Mouse (Mus musculus): ENCODE results near the gene Ccr7. TPM values are rescaled to one million over a fixed set of nuclear protein-coding genes. Genes with fewer than 3 reads are reported as not detected.

Gene Ccr7
- total RNA-seq, 4 experiments from 2014 or later = not detected

DNA sequence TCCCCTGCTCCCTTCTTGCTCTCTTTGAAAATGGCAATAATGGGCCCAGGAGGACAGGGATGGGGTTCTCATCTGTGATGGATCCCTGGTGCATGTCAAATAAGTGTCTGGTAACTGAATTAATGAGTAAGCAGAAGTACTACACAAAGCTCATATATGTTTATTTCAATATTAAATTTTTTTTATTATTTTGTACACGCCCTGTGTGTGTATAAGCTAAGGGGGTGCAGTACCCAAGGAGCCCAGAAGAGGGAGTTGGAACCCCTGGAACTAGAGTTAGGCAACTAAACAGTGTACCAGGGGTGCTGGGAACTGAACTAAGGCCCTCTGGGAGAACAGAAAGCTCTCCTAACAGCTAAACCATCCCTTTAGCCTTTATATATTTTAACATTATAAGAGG is 36.5 kb downstream of the Ccr7 start:
- DNase-seq (ENCODE audit: low spot score in 2 of 2) = no peak

DNA sequence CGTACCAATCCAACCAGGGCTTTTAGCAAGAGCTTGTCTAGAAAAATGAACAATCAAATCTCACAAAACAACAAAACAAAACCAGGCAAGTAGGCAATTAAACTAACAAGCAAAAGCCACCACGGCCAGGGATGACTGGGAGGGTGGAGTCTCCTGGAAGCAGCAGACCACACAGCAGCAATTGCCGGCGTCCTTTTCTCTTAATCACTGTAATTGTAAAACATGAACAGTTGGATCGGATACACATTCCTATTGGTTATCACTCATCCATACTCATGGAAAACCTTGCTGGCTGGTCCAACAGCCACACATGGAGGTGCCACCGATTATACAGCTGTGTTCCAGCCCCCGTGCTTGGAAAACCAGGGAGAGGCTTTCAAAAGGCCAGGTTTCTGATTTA is 37.0 kb downstream of the Ccr7 start:
- DNase-seq (ENCODE audit: low spot score in 2 of 2) = no peak

- no peak for DNase-seq (ENCODE audit: low spot score in 2 of 2)
Measured at GRCm38 (mm10) chr11:99115940-99116339, 38.9 kb downstream of the Ccr7 start.

- DNase-seq (ENCODE audit: low spot score in 2 of 2) = no peak
Measured at GRCm38 (mm10) chr11:99113111-99113510, 41.8 kb downstream of the Ccr7 start.

DNA sequence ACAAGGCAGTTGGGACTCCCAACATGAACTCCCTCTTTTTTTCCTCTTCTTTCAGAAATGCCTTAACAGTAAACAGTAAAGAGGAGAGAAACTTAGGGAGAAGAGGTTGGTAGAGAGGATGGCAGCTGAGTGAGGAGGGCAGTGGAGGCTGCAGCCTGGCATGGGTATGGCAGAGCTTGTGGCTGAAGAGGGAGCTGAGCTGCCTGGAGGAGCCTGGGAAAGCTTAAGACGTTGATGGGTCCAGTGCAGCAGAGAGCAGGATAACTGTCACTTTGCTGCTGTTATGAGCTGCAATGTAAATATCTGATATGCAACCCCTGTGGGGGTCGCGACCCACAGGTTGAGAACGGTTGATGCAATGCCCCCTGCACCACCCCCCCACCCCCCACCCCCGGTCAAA is 42.2 kb downstream of the Ccr7 start:
- DNase-seq (ENCODE audit: low spot score in 2 of 2) = no peak

DNA sequence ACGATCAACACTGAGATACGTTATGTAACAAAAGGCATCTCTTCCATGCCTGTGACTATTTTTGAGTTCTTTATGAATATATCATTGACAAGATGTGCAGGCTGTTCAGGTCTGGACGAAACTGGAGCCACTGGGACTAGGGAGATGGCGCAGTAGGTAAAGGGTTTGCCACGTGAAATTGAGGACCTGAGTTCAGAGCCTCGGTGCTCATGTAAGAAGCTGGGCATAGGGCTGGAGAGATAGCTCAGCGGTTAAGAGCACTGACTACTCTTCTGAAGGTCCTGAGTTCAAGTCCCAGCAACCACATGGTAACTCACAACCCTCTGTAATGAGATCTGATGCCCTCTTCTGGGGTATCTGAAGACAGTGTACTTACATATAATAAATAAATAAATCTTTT is 43.2 kb downstream of the Ccr7 start:
- no peak for DNase-seq (ENCODE audit: low spot score in 2 of 2)

DNA sequence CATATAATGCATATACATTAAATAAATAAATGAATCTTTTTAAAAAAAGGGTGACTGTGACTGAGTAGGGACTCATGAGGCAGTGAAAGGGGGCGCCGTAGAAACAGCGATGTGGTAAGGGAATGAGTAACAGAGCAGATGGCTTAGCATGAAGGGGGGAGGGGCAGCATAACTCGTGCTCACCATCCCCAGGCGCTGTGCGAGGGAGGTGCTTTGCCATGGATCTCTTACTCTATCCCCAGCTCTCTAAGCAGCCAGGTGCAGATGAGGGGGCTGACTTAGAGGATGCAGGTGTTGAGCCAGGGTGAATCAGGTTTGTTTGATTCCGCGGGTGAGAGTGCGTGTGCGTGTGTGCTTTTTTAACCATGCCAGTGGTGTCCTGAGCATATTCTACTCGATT is 43.7 kb downstream of the Ccr7 start:
- peak; percentile 70 to 74 for DNase-seq (ENCODE audit: low spot score in 2 of 2)

GRCm38 (mm10) chr11:99110370-99111110 is 44.3 kb downstream of the Ccr7 start:
- no peak for DNase-seq (ENCODE audit: low spot score in 2 of 2)

DNA sequence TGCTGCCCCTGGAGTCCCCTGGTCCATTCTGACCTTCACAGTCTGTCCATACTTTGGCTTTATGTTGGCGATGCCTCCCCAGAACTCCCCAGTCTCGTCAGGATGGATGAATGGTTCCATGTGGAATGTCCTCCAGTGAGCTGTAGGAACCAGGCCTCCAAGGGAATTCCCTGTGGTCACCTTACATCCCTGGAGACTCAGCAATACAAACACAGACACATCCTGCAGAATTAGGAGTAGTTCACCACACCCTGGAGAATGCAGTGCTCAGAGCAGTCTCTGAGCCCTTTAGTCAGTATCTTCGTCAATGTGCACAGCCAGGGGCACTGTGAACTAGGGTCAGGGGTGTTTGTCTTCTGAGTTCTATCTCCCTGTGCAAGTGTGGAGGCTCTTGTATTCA is 46.6 kb downstream of the Ccr7 start:
- no peak for DNase-seq (ENCODE audit: low spot score in 2 of 2)

DNA sequence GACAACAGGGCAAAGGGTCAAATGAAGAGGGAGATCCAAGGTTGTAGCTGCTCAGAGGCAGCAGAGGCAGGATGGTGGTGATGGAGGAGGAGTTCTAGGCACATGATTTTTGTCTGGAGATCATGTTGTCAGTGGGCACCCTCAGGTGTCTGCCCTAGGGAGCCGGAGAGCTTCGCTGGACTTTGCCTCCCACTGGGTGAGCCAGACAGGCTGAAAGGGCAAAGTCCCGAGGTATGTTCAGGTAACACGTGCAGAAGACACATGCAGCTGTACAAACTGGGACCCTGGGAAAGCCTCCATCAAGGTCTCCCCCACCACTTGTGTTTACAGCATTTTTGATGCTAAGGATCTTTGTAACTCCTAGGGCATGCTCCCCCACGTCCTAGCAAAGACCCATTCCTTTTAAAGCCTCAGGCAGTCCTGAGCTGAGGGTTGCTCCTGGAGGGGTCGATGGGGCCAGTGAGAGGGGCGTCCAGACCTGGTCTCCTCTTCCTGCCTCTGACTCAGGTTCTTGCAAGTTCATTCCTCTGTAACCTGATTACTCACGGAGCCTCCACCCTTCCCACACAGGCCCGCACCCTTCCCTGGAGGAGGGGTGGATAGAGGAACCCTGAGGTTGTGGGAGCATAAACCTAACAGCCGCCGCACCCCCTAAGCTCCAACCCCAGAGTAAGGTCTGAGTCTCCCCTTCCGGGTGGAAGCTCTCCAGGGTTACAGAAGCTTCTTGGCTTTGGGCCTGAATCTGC is 48.7 kb downstream of the Ccr7 start:
- no peak for DNase-seq (ENCODE audit: low spot score in 2 of 2)

DNA sequence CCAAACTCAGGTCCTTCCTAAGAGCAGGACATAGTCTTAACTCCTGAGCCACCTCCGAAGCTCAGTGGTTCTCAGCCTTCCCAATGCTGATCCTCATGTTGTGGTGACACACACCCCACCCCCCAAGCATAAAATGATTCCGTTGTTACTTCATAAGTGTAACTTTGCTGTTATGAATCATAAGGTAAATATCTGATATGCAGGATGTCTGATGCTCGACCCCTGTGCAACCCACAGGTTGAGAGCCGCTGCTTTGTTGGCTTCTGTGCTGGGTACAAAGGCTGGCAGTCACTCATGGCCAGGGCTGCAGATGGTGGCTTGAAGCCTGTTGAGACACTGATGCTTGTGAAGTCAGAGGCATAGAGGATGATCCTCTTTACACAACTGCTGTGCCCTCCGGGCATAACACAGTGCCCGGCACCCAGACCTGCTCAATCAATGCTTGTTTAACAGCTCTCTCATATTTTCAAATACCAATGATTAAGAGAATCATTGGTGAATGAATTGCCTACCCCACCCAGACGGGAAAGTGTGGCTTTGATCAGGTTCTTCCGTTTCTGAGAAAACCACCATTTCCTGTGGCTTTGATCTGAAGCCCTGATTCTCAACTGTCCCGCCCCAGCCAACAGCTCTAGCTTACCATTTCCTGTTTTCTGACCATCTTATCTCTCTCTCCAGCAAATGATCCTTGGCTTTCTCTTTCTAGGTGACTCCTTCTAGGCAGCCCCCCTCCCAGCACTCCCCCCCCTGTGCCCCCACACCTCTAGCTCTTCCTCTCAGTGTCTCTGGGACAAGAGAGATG is 50.1 kb downstream of the Ccr7 start:
- no peak for DNase-seq (ENCODE audit: low spot score in 2 of 2)

- DNase-seq (ENCODE audit: low spot score in 2 of 2) = no peak
Measured at GRCm38 (mm10) chr11:99102575-99103270, 52.2 kb downstream of the Ccr7 start.

GRCm38 (mm10) chr11:99101693-99102092 is 53.2 kb downstream of the Ccr7 start:
- DNase-seq (ENCODE audit: low spot score in 2 of 2) = no peak

- DNase-seq (ENCODE audit: low spot score in 2 of 2) = no peak
Measured at GRCm38 (mm10) chr11:99100215-99100614, 54.7 kb downstream of the Ccr7 start.

DNA sequence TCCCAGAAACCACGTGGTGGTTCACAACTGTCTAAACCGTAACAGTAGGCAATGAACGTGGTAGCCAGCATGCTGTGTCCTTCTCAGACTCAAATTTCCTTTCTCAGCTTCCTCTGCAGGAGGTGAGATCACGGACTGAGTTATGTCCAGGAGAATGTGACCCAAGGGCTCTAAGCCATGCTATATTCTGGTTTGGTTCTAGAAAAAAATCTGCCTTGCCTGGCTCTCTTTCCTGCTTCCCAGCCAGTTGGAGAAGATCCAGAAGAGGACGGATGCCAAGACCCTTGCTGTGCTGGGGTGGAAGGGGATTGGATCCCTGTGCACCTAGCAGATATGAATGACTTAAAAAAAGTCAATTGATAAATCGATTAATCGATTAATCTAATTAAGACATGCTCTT is 55.4 kb downstream of the Ccr7 start:
- DNase-seq (ENCODE audit: low spot score in 2 of 2) = no peak

DNA sequence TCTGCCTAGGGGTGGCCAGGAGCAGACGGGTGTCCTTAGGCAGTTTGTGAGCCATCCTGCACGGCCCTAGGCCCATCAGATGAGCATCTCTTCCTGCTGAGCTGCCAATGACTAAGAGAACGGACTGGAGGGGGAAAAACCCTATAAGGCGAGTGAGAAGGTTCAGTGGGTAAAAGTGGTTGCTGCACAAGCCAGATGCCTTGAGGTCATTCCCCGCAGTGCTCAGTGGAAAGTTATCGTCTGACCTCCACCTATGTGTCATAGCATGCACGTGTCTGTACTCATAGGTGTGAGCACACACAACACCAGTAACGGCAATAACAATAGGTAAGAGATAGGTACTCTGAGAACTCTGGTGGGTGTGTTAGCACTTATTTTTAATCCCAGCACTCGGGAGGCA is 56.0 kb downstream of the Ccr7 start:
- no peak for DNase-seq (ENCODE audit: low spot score in 2 of 2)

DNA sequence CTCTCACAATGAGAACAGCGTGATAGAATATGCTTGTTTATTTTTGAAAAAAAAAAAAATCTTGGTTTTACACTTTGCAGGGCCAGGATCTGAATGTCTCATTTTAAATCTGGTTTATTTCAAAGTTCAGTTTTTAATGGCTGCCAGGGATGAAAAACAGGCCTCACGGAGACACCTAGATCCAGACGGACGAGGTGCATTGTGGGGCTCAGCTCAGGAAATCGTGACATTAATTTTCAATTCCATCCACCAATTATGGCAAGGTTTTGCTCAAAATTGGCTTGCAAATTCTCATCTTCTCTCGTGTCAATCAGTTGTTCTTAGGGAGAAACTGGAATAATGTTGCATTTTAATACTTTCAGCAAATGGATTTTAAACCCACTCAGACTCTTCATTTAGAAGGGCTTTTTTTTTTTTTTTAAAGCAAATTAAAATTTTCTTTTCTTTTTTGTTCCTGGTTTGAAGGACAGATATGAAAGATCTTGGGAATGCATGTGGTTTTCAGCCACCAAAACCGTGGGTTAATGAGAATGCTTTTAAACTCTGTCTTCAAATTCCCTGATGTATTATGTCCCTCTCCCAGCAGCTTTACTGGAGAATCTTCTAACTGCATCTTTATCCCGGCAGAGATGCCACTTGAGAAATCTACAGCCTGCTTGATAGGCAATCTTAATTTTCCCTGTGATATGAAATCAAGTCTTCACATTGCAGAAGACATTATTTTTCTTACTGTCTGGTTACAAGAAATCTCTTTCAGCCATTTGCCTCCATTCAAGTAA is 57.7 kb downstream of the Ccr7 start:
- DNase-seq (ENCODE audit: low spot score in 2 of 2) = peak in 1 of 2 experiments; percentile 19

- DNase-seq (ENCODE audit: low spot score in 2 of 2) = no peak
Measured at GRCm38 (mm10) chr11:99096417-99096816, 58.5 kb downstream of the Ccr7 start.

- no peak for DNase-seq (ENCODE audit: low spot score in 2 of 2)
Measured at GRCm38 (mm10) chr11:99095759-99096158, 59.1 kb downstream of the Ccr7 start.

DNA sequence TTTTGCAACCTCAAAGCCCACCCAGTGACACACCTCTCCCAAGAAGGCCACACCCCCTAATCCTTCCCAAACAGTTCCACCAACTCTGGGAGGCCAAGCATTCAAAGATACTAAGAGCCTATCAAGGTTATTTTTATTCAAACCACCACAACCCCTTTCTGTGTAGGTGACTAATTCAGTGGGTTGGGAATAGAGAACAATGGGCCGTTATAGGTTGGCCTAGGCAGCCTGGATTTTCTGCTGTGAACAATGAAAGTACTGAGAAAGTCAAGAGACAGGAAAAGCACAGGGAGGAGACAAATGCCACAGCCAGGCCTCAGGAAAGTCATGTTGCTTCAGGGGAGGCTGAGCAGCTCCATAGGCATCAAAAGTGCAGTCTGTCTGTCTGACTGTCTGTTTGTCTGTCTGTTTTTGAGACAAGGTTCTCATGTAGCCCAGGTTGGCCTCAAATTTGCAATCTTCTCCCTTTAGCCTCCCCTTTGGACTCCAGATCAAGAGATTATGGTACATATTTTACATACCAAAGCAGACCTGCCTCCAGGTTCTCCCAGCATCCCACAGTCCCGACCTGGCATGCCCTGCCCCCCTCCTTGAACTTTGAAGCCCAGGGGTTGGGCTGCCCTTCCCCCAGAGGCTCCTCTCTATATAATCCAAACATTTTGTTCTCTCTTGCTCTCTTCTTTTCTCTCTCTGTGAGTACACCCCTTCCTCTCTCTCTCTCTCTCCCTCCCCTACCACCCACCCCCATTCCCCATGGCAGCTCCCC is 59.8 kb downstream of the Ccr7 start:
- DNase-seq (ENCODE audit: low spot score in 2 of 2) = no peak

Measured in layer of hippocampus, adult 8-10 months (tissue).